Mouse (Mus musculus): ENCODE results near the gene Gm21833. TPM values are rescaled to one million over a fixed set of nuclear protein-coding genes. Genes with fewer than 3 reads are reported as not detected.
"Not testable (repeated sequence)": the region's sequence is repeated elsewhere in the genome, so short reads cannot be mapped to it uniquely, and the experiment has no call there.

Gm21833 gene
- 0.23 TPM in 1 of 2 replicates, not detected in the other for total RNA-seq (2017)

DNA sequence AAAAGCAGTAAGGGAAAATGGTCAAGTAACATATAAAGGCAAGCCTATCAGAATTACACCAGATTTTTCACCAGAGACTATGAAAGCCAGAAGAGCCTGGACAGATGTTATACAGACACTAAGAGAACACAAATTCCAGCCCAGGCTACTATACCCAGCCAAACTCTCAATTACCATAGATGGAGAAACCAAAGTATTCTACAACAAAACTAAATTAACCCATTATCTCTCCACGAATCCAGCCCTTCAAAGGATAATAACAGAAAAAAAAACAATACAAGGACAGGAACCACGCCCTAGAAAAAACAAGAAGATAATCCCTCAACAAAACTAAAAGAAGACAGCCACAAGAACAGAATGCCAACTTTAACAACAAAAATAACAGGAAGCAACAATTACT lies at the start of gene Gm21833:
Gene Gm21833 (plus strand): TSS at position 301 of the 400 bp plus-strand sequence.
- ATAC-seq (replicated peaks; ENCODE audit: low read depth, poor library complexity, severe bottlenecking): not testable (repeated sequence)

GRCm38 (mm10) chr16:82789521-82789920 lies 38.7 kb upstream of the Gm21833 start:
- no peak for ATAC-seq (replicated peaks; ENCODE audit: low read depth, poor library complexity, severe bottlenecking)

DNA sequence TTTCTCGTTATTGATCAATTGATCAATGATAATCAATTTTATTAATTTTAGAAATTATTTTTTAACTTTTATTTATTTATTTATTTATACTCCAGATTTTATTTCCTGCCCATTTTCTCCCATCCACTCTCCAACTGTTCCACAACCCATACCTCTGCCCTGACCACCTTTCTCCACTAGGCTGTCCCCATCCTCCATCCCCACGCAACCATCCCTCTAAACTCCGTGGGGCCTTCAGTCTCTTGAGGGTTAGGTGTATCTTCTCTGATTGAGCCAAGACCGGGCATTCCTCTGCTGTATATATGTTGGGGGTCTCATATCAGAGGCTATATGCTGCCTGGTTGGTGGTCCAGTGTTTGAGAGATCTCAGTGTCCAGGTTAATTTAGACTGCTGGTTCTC lies 31.7 kb upstream of the Gm21833 start:
- no peak for ATAC-seq (replicated peaks; ENCODE audit: low read depth, poor library complexity, severe bottlenecking)

- ATAC-seq (replicated peaks; ENCODE audit: low read depth, poor library complexity, severe bottlenecking): no peak
Observed at GRCm38 (mm10) chr16:82815255-82815654, 12.9 kb upstream of the Gm21833 start.

- ATAC-seq (replicated peaks; ENCODE audit: low read depth, poor library complexity, severe bottlenecking): no peak
Observed at GRCm38 (mm10) chr16:82816615-82817014, 11.6 kb upstream of the Gm21833 start.

DNA sequence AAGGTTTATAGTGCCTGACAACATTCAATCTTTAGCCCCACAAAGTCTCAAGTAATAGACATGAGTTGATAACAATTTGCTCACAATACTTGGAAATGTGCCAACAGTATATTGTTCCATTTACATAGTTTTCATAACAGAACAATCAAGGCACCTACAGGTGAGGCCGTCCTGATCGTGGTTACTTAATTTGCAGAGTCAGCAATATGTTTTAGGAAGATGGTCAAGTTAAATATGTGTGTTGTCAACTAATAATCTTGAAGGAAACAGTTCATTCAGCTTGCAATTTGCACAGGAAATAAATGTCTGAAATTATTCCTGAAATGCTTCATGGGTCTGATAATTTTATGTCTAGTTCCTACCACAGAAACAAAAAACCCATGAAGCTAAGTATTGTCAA lies 27.6 kb downstream of the Gm21833 start:
- no peak for ATAC-seq (replicated peaks; ENCODE audit: low read depth, poor library complexity, severe bottlenecking)

DNA sequence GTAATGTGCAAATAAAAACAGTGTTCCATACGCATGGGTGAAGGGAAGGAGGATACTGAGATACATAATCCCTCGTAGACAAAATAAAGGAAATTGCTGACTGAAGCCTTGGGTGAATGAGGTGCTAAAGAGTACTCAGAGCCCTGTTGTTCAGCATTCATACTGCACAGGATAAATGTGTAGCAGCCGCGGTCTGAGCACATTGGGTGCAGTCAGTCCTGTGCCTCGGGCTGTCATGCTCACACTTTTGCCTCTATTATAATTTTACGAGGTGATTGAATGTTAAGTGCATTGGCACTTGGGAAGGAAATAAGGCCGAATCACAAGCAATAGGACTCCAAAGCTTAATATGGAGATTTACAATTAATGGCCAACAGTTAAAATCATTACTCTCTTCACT lies 36.4 kb downstream of the Gm21833 start:
- no peak for ATAC-seq (replicated peaks; ENCODE audit: low read depth, poor library complexity, severe bottlenecking)

All from common myeloid progenitor, adult 5-6 weeks (primary cell).